Mouse (Mus musculus) lung, adult 2 months (tissue): ENCODE results near the gene Snrnp27.

Experiments used
- CTCF ChIP-seq: fragments of 200-500 bp; IDR thresholded peaks from 2 replicates; pipeline ENCODE4 v1.5.1; 2011; ENCODE audit warnings: mild to moderate bottlenecking, low read length, control low read depth; ENCODE audit not compliant: insufficient read depth
- POLR2A ChIP-seq: fragments of 200-500 bp; IDR thresholded peaks from 2 replicates; pipeline ENCODE4 v1.6.1; 2011; ENCODE audit warnings: low read depth, mild to moderate bottlenecking, control low read depth, low read length, borderline replicate concordance; ENCODE audit errors: extremely low read depth

DNA sequence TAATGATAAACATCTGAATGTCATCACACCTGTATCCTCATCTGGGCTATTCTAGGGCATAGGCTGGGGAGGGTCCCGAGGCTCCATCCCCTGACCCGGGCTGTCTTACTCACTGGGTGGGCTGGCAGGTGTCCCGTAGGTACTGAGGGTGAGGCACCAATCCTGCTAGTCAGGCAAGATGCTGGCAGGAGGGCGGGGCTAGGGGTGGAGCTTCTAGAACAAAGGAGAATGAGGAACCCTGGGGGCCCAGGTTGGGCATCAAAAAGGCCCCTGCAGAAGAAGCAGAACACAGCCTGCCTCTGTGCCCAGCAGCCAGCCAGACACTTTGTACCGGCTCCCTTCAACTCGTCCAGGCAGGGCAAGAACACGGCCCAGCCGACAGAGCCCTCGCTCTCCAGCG, 56.4 kb downstream of the Snrnp27 start, which contains the start of gene Asprv1:
- TF ChIP-seq CTCF (no peak), POLR2A (no peak)
